Mouse (Mus musculus) embryonic facial prominence, embryonic 14.5 days (tissue): ENCODE data around the gene Ranbp17. TPM values are rescaled to one million over a fixed set of nuclear protein-coding genes. Genes with fewer than 3 reads are reported as not detected.

ENCODE experiments used
- ATAC-seq: fragments of 200-750 bp; cut with Nextera tagmentation; 2 replicates; pipeline ENCODE4 v1.8.0; 2017; ENCODE audit warnings: low read depth, moderate number of reproducible peaks, moderate TSS enrichment
- DNase-seq: peaks from one replicate; pipeline ENCODE4 v3.0.0-alpha.2; 2015; ENCODE audit warnings: low spot score
- H3K27ac ChIP-seq: fragments of 300-500 bp; sonication (generic); replicated peaks from 2 replicates; pipeline ENCODE4 v1.5.1; 2014; ENCODE audit warnings: low read depth, mild to moderate bottlenecking, low read length, moderate library complexity
- H3K27me3 ChIP-seq: fragments of 300-500 bp; sonication (generic); replicated peaks from 2 replicates; pipeline ENCODE4 v1.6.1; 2014; ENCODE audit warnings: low read length; ENCODE audit not compliant: control insufficient read depth, insufficient read depth
- H3K36me3 ChIP-seq: fragments of 300-500 bp; sonication (generic); 2 replicates; pipeline ENCODE4 v1.6.1; 2014; ENCODE audit warnings: low read length, mixed read lengths; ENCODE audit not compliant: control insufficient read depth, insufficient read depth
- H3K4me1 ChIP-seq: fragments of 300-500 bp; sonication (generic); 2 replicates; pipeline ENCODE4 v1.6.1; 2014; ENCODE audit warnings: antibody characterized with exemption, low read length; ENCODE audit not compliant: control insufficient read depth, insufficient read depth
- H3K4me2 ChIP-seq: fragments of 300-500 bp; sonication (generic); 2 replicates; pipeline ENCODE4 v1.6.1; 2014; ENCODE audit warnings: low read depth, mild to moderate bottlenecking, low read length, moderate library complexity, mixed read lengths
- H3K4me3 ChIP-seq: fragments of 300-500 bp; sonication (generic); 2 replicates; pipeline ENCODE4 v1.5.1; 2014; ENCODE audit warnings: low read depth, mild to moderate bottlenecking, low read length
- H3K9ac ChIP-seq: fragments of 300-500 bp; sonication (generic); 2 replicates; pipeline ENCODE4 v1.6.1; 2014; ENCODE audit warnings: low read depth, mild to moderate bottlenecking, low read length, moderate library complexity, mixed read lengths
- H3K9me3 ChIP-seq: fragments of 300-500 bp; sonication (generic); 2 replicates; pipeline ENCODE4 v1.6.1; 2016; ENCODE audit warnings: low read length; ENCODE audit not compliant: control insufficient read depth
- WGBS: fragments of 180-500 bp; shearing (Covaris S2); extraction: QIAGEN DNeasy Blood & Tissue Kit; methylation state at CpG from one replicate; pipeline ENCODE4 v1.1.7; 2014; 5-methylcytosine and 5-hydroxymethylcytosine counted together
- polyA plus RNA-seq: library from polyadenylated mRNA; unstranded; fragments of >200 nt; fragmentation: Nextera tagmentation; extraction: Ambion mirVana; gene quantifications from 2 replicates; pipeline ENCODE4 v1.2.1, GENCODE M21; 2014

Gene Ranbp17
- polyA plus RNA-seq, 1 experiment from 2014 or later: 5.7 TPM

GRCm38 (mm10) chr11:33396275-33396674, 117.3 kb downstream of the Ranbp17 start:
- no peaks in the 10 kb centered on the region for H3K36me3 ChIP-seq
- no peak for ATAC-seq
- no peak overlapping the region for H3K27ac ChIP-seq
- H3K27me3 ChIP-seq: no peaks in the 10 kb centered on the region
- no peak overlapping the region for H3K4me3 ChIP-seq
- no peaks in the 10 kb centered on the region for H3K4me1 ChIP-seq
- DNase-seq: no peak
- no peak overlapping the region for H3K9ac ChIP-seq
- no peak overlapping the region for H3K4me2 ChIP-seq
- 81% methylated on average over 6 of the region's 6 CpGs for WGBS
- H3K9me3 ChIP-seq: no peaks in the 10 kb centered on the region

GRCm38 (mm10) chr11:33394093-33394492, 119.5 kb downstream of the Ranbp17 start:
- H3K4me2 ChIP-seq: no peak overlapping the region
- H3K4me1 ChIP-seq: no peaks in the 10 kb centered on the region
- no peak overlapping the region for H3K9ac ChIP-seq
- H3K4me3 ChIP-seq: no peak overlapping the region
- no peaks in the 10 kb centered on the region for H3K27me3 ChIP-seq
- no peaks in the 10 kb centered on the region for H3K9me3 ChIP-seq
- 68% methylated on average over 3 of the region's 3 CpGs for WGBS
- DNase-seq (peak; percentile 63), ATAC-seq (peak; percentile 76)
- H3K27ac ChIP-seq: no peak overlapping the region
- no peaks in the 10 kb centered on the region for H3K36me3 ChIP-seq

- 93% methylated on average over 2 of the region's 2 CpGs for WGBS
- H3K9ac ChIP-seq: no peak overlapping the region
- ATAC-seq: no peak
Measured at GRCm38 (mm10) chr11:33388685-33389084, 124.9 kb downstream of the Ranbp17 start.

GRCm38 (mm10) chr11:33361867-33362266, 151.7 kb downstream of the Ranbp17 start:
- H3K4me1 ChIP-seq: no peaks in the 10 kb centered on the region
- H3K4me3 ChIP-seq: no peak overlapping the region
- DNase-seq: no peak
- no peaks in the 10 kb centered on the region for H3K9me3 ChIP-seq
- 49% methylated on average over 5 of the region's 5 CpGs for WGBS
- no peak overlapping the region for H3K4me2 ChIP-seq
- no peak overlapping the region for H3K9ac ChIP-seq
- no peak; the same call in 1 of the 2 replicates for ATAC-seq
- H3K27me3 ChIP-seq: no peaks in the 10 kb centered on the region
- no peaks in the 10 kb centered on the region for H3K36me3 ChIP-seq
- no peak overlapping the region for H3K27ac ChIP-seq

More at GRCm38 (mm10) chr11:33388685-33389084, 124.9 kb downstream of the Ranbp17 start:
- H3K4me3 ChIP-seq: no peak overlapping the region
- H3K4me1 ChIP-seq: no peaks in the 10 kb centered on the region
- no peak overlapping the region for H3K27ac ChIP-seq
- DNase-seq: no peak
- H3K9me3 ChIP-seq: no peaks in the 10 kb centered on the region
- H3K4me2 ChIP-seq: no peak overlapping the region
- no peaks in the 10 kb centered on the region for H3K27me3 ChIP-seq
- H3K36me3 ChIP-seq: no peaks in the 10 kb centered on the region

GRCm38 (mm10) chr11:33349269-33349668, 164.3 kb downstream of the Ranbp17 start:
- no peak for ATAC-seq
- H3K4me1 ChIP-seq: no peaks in the 10 kb centered on the region
- no peak overlapping the region for H3K9ac ChIP-seq
- H3K4me2 ChIP-seq: no peak overlapping the region
- no peak overlapping the region for H3K4me3 ChIP-seq
- no peaks in the 10 kb centered on the region for H3K36me3 ChIP-seq
- no peak for DNase-seq
- 75% methylated on average over 2 of the region's 2 CpGs for WGBS
- no peaks in the 10 kb centered on the region for H3K9me3 ChIP-seq
- no peaks in the 10 kb centered on the region for H3K27me3 ChIP-seq
- no peak overlapping the region for H3K27ac ChIP-seq

- no peaks in the 10 kb centered on the region for H3K4me1 ChIP-seq
- ATAC-seq (0 out of 2 replicates have a peak, but pooled peaks have one; percentile 41), DNase-seq (peak; percentile 10)
- H3K4me3 ChIP-seq: no peak overlapping the region
- no peak overlapping the region for H3K9ac ChIP-seq
- H3K9me3 ChIP-seq: no peaks in the 10 kb centered on the region
- H3K27ac ChIP-seq: no peak overlapping the region
- no peaks in the 10 kb centered on the region for H3K27me3 ChIP-seq
- H3K4me2 ChIP-seq: no peak overlapping the region
- no peaks in the 10 kb centered on the region for H3K36me3 ChIP-seq
- WGBS: 44% methylated on average over 2 of the region's 2 CpGs
Measured at GRCm38 (mm10) chr11:33342061-33342460, 171.5 kb downstream of the Ranbp17 start.

GRCm38 (mm10) chr11:33336552-33337121, 176.9 kb downstream of the Ranbp17 start:
- ATAC-seq: 0 out of 2 replicates have a peak, but pooled peaks have one; percentile 47
- Histone ChIP-seq H3K27me3 (no peaks in the 10 kb centered on the region), H3K9ac (no peak overlapping the region), H3K9me3 (no peaks in the 10 kb centered on the region), H3K4me1 (no peaks in the 10 kb centered on the region; the same call in 1 of the 2 replicates), H3K36me3 (no peaks in the 10 kb centered on the region), H3K4me3 (no peak overlapping the region), H3K27ac (no peak overlapping the region), H3K4me2 (0 out of 2 replicates have a peak overlapping the region, but pooled peaks have one; percentile 7)
- peak; percentile 62 for DNase-seq
- WGBS: 34% methylated on average over 7 of the region's 7 CpGs

GRCm38 (mm10) chr11:33335616-33336015, 177.9 kb downstream of the Ranbp17 start:
- H3K4me2 ChIP-seq: no peak overlapping the region
- H3K4me1 ChIP-seq: no peaks in the 10 kb centered on the region; the same call in 1 of the 2 replicates
- no peak for ATAC-seq
- no peaks in the 10 kb centered on the region for H3K9me3 ChIP-seq
- no peak for DNase-seq
- no peaks in the 10 kb centered on the region for H3K36me3 ChIP-seq
- no peak overlapping the region for H3K27ac ChIP-seq
- H3K9ac ChIP-seq: no peak overlapping the region
- no peaks in the 10 kb centered on the region for H3K27me3 ChIP-seq
- H3K4me3 ChIP-seq: no peak overlapping the region
- 81% methylated on average over 3 of the region's 3 CpGs for whole genome bisulfite sequencing

GRCm38 (mm10) chr11:33332137-33332536, 181.4 kb downstream of the Ranbp17 start:
- no peak overlapping the region for H3K27ac ChIP-seq
- no peak overlapping the region for H3K4me2 ChIP-seq
- H3K9ac ChIP-seq: no peak overlapping the region
- ATAC-seq: no peak
- H3K27me3 ChIP-seq: no peaks in the 10 kb centered on the region
- no peaks in the 10 kb centered on the region; the same call in 1 of the 2 replicates for H3K4me1 ChIP-seq
- DNase-seq: no peak
- H3K36me3 ChIP-seq: no peaks in the 10 kb centered on the region
- WGBS: 35% methylated on average over 5 of the region's 5 CpGs
- H3K4me3 ChIP-seq: no peak overlapping the region
- no peaks in the 10 kb centered on the region for H3K9me3 ChIP-seq
